Mouse (Mus musculus) forelimb bud, embryonic 11.5 days (tissue): ENCODE measurements around the gene 1700020N01Rik.
A peak's percentile ranks its signal among the peaks of the same experiment; 100 is the strongest.

Experiments used
- DNase-seq: peaks from one replicate; pipeline ENCODE4 v3.0.0-alpha.2; 2012; ENCODE audit warnings: low read depth, low spot score

The 1700020N01Rik gene

GRCm38 (mm10) chr10:21592896-21593380 lies at the start of gene 1700020N01Rik:
Gene 1700020N01Rik (plus strand): TSS chr10:21593145.
- DNase-seq: no peak

- no peak for DNase-seq
Observed at GRCm38 (mm10) chr10:21543576-21544278, 49.2 kb upstream of the 1700020N01Rik start.

GRCm38 (mm10) chr10:21544721-21545120 lies 48.2 kb upstream of the 1700020N01Rik start:
- no peak for DNase-seq

- DNase-seq: no peak
Observed at GRCm38 (mm10) chr10:21545446-21545845, 47.5 kb upstream of the 1700020N01Rik start.

GRCm38 (mm10) chr10:21548871-21549505 lies 44.0 kb upstream of the 1700020N01Rik start:
- DNase-seq: peak; percentile 61

GRCm38 (mm10) chr10:21552967-21553682 lies 39.8 kb upstream of the 1700020N01Rik start:
- no peak for DNase-seq

- no peak for DNase-seq
Observed at GRCm38 (mm10) chr10:21553683-21554035, 39.3 kb upstream of the 1700020N01Rik start.

GRCm38 (mm10) chr10:21554896-21555580 lies 37.9 kb upstream of the 1700020N01Rik start:
- no peak for DNase-seq

GRCm38 (mm10) chr10:21559769-21560168 lies 33.2 kb upstream of the 1700020N01Rik start:
- DNase-seq: no peak

GRCm38 (mm10) chr10:21561181-21561580 lies 31.8 kb upstream of the 1700020N01Rik start:
- DNase-seq: no peak

GRCm38 (mm10) chr10:21563446-21563845 lies 29.5 kb upstream of the 1700020N01Rik start:
- DNase-seq: no peak

- DNase-seq: no peak
Observed at GRCm38 (mm10) chr10:21564189-21564588, 28.8 kb upstream of the 1700020N01Rik start.

- no peak for DNase-seq
Observed at GRCm38 (mm10) chr10:21566074-21566473, 26.9 kb upstream of the 1700020N01Rik start.

- no peak for DNase-seq
Observed at GRCm38 (mm10) chr10:21571615-21572014, 21.3 kb upstream of the 1700020N01Rik start.

- DNase-seq: no peak
Observed at GRCm38 (mm10) chr10:21573713-21574112, 19.2 kb upstream of the 1700020N01Rik start.

GRCm38 (mm10) chr10:21575806-21576378 lies 17.1 kb upstream of the 1700020N01Rik start:
- no peak for DNase-seq

- no peak for DNase-seq
Observed at GRCm38 (mm10) chr10:21577798-21578197, 15.1 kb upstream of the 1700020N01Rik start.

- no peak for DNase-seq
Observed at GRCm38 (mm10) chr10:21581546-21581945, 11.4 kb upstream of the 1700020N01Rik start.

- DNase-seq: peak; percentile 27
Observed at GRCm38 (mm10) chr10:21587041-21587440, 5.9 kb upstream of the 1700020N01Rik start.

GRCm38 (mm10) chr10:21588007-21588852 lies 4.7 kb upstream of the 1700020N01Rik start:
- DNase-seq: no peak
